Mouse (Mus musculus) CH12.LX (cell line): Measurements from ENCODE around the gene Spen. TPM values are rescaled to one million over a fixed set of nuclear protein-coding genes. Genes with fewer than 3 reads are reported as not detected.

Experiments
- DNase-seq: peaks from one replicate; pipeline ENCODE4 v3.0.0-alpha.2; 2013; ENCODE audit errors: extremely low read depth
- H3K27ac ChIP-seq: 2 replicates; pipeline ENCODE4 v1.5.1; 2012; ENCODE audit warnings: low read depth, mild to moderate bottlenecking, control low read depth, moderate library complexity; ENCODE audit not compliant: insufficient read depth
- H3K27me3 ChIP-seq: replicated peaks from 2 replicates; pipeline ENCODE3; 2012; ENCODE audit warnings: inconsistent platforms
- H3K36me3 ChIP-seq, 2 experiments: replicated peaks in 1 of 2; 2 replicates each; pipeline versions ENCODE3 to v1.6.1; 2012; ENCODE audit warnings: inconsistent platforms in 1 of 2, low read length in 1 of 2, mild to moderate bottlenecking in 1 of 2, mixed read lengths in 1 of 2, moderate library complexity in 1 of 2; ENCODE audit not compliant: control insufficient read depth in 1 of 2, insufficient read depth in 1 of 2
- H3K4me1 ChIP-seq, 2 experiments: 2 replicates each; pipeline ENCODE4 v1.6.1; 2012; ENCODE audit warnings: inconsistent platforms in 1 of 2, moderate library complexity in 1 of 2; ENCODE audit not compliant: insufficient read depth in 2 of 2, control insufficient read depth in 1 of 2
- H3K4me2 ChIP-seq: 2 replicates; pipeline ENCODE4 v1.6.1; 2012; ENCODE audit warnings: low read depth, mild to moderate bottlenecking, control low read depth; ENCODE audit not compliant: poor library complexity, insufficient read depth, severe bottlenecking
- H3K4me3 ChIP-seq, 3 experiments: fragments of 150-350 bp in 1 of 3; sonication (generic) in 1 of 3; replicated peaks in 1 of 3; 2 replicates each; pipeline versions ENCODE3 to v1.5.1; 2011 to 2012; ENCODE audit warnings: low read depth in 2 of 3, low read length in 2 of 3, mild to moderate bottlenecking in 2 of 3, moderate library complexity in 2 of 3, control low read depth in 1 of 3, improper control_type of control experiment in 1 of 3, inconsistent platforms in 1 of 3, mixed read lengths in 1 of 3; ENCODE audit not compliant: poor library complexity in 1 of 3
- H3K79me2 ChIP-seq: replicated peaks from 2 replicates; pipeline ENCODE4 v1.6.1; 2012; ENCODE audit warnings: mild to moderate bottlenecking, moderate library complexity; ENCODE audit not compliant: control insufficient read depth, poor library complexity, insufficient read depth, severe bottlenecking; ENCODE audit errors: extremely low read depth
- H3K9ac ChIP-seq: 2 replicates; pipeline ENCODE4 v1.6.1; 2012; ENCODE audit warnings: low read depth, mild to moderate bottlenecking, control low read depth, moderate library complexity; ENCODE audit not compliant: insufficient read depth
- H3K9me3 ChIP-seq: replicated peaks from 2 replicates; pipeline ENCODE3; 2012; ENCODE audit warnings: low read length, inconsistent platforms, mixed read lengths
- CHD1 ChIP-seq: IDR thresholded peaks from 2 replicates; pipeline ENCODE4 v1.6.1; 2012; ENCODE audit warnings: low read depth, low read length, improper control_type of control experiment, inconsistent platforms
- CTCF ChIP-seq, 2 experiments: IDR thresholded peaks in 1 of 2; conservative IDR thresholded peaks in 1 of 2; 2 replicates each; pipeline ENCODE4 v1.5.1; 2011 to 2012; ENCODE audit warnings: low read depth in 2 of 2, low read length in 2 of 2, improper control_type of control experiment in 1 of 2, inconsistent platforms in 1 of 2, mild to moderate bottlenecking in 1 of 2, moderate library complexity in 1 of 2
- EP300 ChIP-seq: IDR thresholded peaks from 2 replicates; pipeline ENCODE4 v1.6.1; 2011; ENCODE audit warnings: low read length, improper control_type of control experiment
- GABPA ChIP-seq: IDR thresholded peaks from 2 replicates; pipeline ENCODE4 v1.6.1; 2012; ENCODE audit warnings: low read depth, low read length, improper control_type of control experiment, inconsistent platforms; ENCODE audit not compliant: insufficient replicate concordance
- MAFK ChIP-seq: IDR thresholded peaks from 2 replicates; pipeline ENCODE4 v1.6.1; 2011; ENCODE audit warnings: low read length, improper control_type of control experiment; ENCODE audit not compliant: insufficient replicate concordance
- MAX ChIP-seq: IDR thresholded peaks from 2 replicates; pipeline ENCODE4 v1.6.1; 2011; ENCODE audit warnings: low read length, improper control_type of control experiment
- MXI1 ChIP-seq: IDR thresholded peaks from 2 replicates; pipeline ENCODE4 v1.6.1; 2011; ENCODE audit warnings: mild to moderate bottlenecking, low read depth, low read length, improper control_type of control experiment
- MYC ChIP-seq: IDR thresholded peaks from 2 replicates; pipeline ENCODE4 v1.6.1; 2011; ENCODE audit warnings: low read depth, mild to moderate bottlenecking, improper control_type of control experiment, low read length
- POLR2A ChIP-seq: IDR thresholded peaks from 2 replicates; pipeline ENCODE4 v1.6.1; 2011; ENCODE audit warnings: low read depth, mild to moderate bottlenecking, improper control_type of control experiment, low read length
- SMC3 ChIP-seq: IDR thresholded peaks from 2 replicates; pipeline ENCODE4 v1.6.1; 2011; ENCODE audit warnings: low read depth, low read length, improper control_type of control experiment
- TBP ChIP-seq: conservative IDR thresholded peaks from 2 replicates; pipeline ENCODE4 v1.6.1; 2011; ENCODE audit warnings: low read depth, low read length, improper control_type of control experiment
- TCF12 ChIP-seq: IDR thresholded peaks from 2 replicates; pipeline ENCODE4 v1.6.1; 2014; ENCODE audit warnings: low read depth, mild to moderate bottlenecking, inconsistent platforms, low read length, improper control_type of control experiment
- UBTF ChIP-seq: IDR thresholded peaks from 2 replicates; pipeline ENCODE4 v1.6.1; 2012; ENCODE audit warnings: low read depth, mild to moderate bottlenecking, inconsistent platforms, low read length, improper control_type of control experiment, moderate library complexity
- ZMIZ1 ChIP-seq: IDR thresholded peaks from 2 replicates; pipeline ENCODE4 v1.6.1; 2012; ENCODE audit warnings: low read depth, mild to moderate bottlenecking, inconsistent platforms, low read length, improper control_type of control experiment
- ZNF384 ChIP-seq: IDR thresholded peaks from 2 replicates; pipeline ENCODE4 v1.6.1; 2012; ENCODE audit warnings: low read depth, low read length, improper control_type of control experiment, inconsistent platforms
- dilution Hi-C: fragments of 300-500 bp; cut with MboI; formaldehyde crosslinking; loops from 2 replicates; pipeline ENCODE4 v1.14.3; 2020; ENCODE audit warnings: low sequenced_read_pairs; ENCODE audit not compliant: extremely low pct_unique_long_range_greater_than_20kb, extremely low pct_ligation_motif_present
- in situ Hi-C: fragments of 300-500 bp; cut with MboI; formaldehyde crosslinking; loops from 3 replicates; pipeline ENCODE4 v1.14.3; 2019; ENCODE audit warnings: low sequenced_read_pairs, low pct_ligation_motif_present, low pct_unique_long_range_greater_than_20kb, mixed read lengths
- polyA plus RNA-seq: library from polyadenylated mRNA; unstranded; fragments of >175 nt; gene quantifications from 2 replicates; pipeline ENCODE4 v1.2.1, GENCODE M21; 2012; ENCODE audit warnings: low read depth; ENCODE audit not compliant: insufficient read length
- total RNA-seq, 2 experiments: library from RNA; depleted of rRNA; stranded (reverse); fragments of 300-350 nt in 1 of 2; fragments of >200 nt in 1 of 2; gene quantifications; 2 replicates each; pipeline ENCODE4 v1.2.3; 2012 to 2014

Gene Spen
- total and polyA plus RNA-seq, 3 experiments: 4.0 to 21.6 (median 10.2) TPM

- DNase-seq: no peak
- peaks cover 4 to 50% of the 10 kb centered on the region in 2 experiments; a peak in 2 of 4 replicates for H3K4me1 ChIP-seq
- peak overlapping the region; percentile 80 for H3K27ac ChIP-seq
- H3K36me3 ChIP-seq: no peaks in the 10 kb centered on the region
- dilution Hi-C loops: no loop called here
- H3K27me3 ChIP-seq: no peaks in the 10 kb centered on the region
- H3K9me3 ChIP-seq: no peaks in the 10 kb centered on the region
- peaks cover 39% of the 10 kb centered on the region for H3K79me2 ChIP-seq
- TF ChIP-seq TCF12 (0 out of 2 replicates have a peak, but pooled peaks have one; percentile 11), MXI1 (0 out of 2 replicates have a peak, but pooled peaks have one; percentile 43), SMC3 (no peak), MAFK (no peak), ZMIZ1 (no peak), POLR2A (no peak), EP300 (no peak), GABPA (no peak), MAX (no peak), TBP (no peak), MYC (no peak), UBTF (peak; percentile 86; the same call in 1 of the 2 replicates), CTCF (conservative IDR thresholded peaks at IDR 0.05 in 1 of 2, IDR thresholded peaks at IDR 0.05 in 1 of 2; ENCODE audit: low read depth in 2 of 2, low read length in 2 of 2) (no peak), CHD1 (peak; percentile 44; the same call in 1 of the 2 replicates)
- TF ChIP-seq, all 38 proteins: peak for 4
- H3K4me2 ChIP-seq: peak overlapping the region; percentile 38
- peak overlapping the region; percentile 67 to 98 (median 87) for H3K4me3 ChIP-seq
- in situ Hi-C loops: no loop called here
- peak overlapping the region; percentile 86 for H3K9ac ChIP-seq
These were observed 540 bp downstream of the Spen start for GRCm38 (mm10) chr4:141537706-141538407.

DNA sequence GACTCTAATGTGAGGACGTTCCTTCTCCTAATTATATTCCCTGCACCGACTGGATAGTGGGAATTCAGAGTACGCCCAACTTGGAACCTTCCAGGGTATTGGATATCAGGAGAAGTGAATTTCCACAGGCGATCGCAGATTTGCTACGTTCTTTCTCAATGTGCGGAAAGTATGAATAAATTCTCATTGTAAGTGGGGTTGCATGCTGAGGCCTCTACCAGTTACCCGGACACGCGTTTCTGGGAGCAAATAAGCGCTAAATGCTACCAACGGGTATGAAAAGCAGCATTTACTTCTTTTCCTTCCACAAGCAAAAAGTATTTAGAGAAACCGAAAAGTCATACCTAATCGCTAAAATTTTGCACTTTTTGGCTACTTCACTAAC lies 1.2 kb downstream of the Spen start:
- TF ChIP-seq CHD1 (peak; percentile 28; the same call in 1 of the 2 replicates), ZNF384 (no peak)
- TF ChIP-seq, all 38 proteins: peak for 1
- H3K4me3 ChIP-seq: peak overlapping the region; percentile 67 to 98 (median 87)
- in situ Hi-C loops: no loop called here
- H3K4me2 ChIP-seq: peak overlapping the region; percentile 38
- no peaks in the 10 kb centered on the region for H3K36me3 ChIP-seq
- H3K27me3 ChIP-seq: no peaks in the 10 kb centered on the region
- H3K9me3 ChIP-seq: no peaks in the 10 kb centered on the region
- H3K9ac ChIP-seq: peak overlapping the region; percentile 86
- peaks cover 4 to 50% of the 10 kb centered on the region in 2 experiments; a peak in 2 of 4 replicates for H3K4me1 ChIP-seq
- H3K79me2 ChIP-seq: peaks cover 45% of the 10 kb centered on the region
- H3K27ac ChIP-seq: no peak overlapping the region
- dilution Hi-C loops: no loop called here
- DNase-seq: no peak
